Mouse (Mus musculus) c-Kit-positive CD71-negative TER-119-negative erythroid progenitor cells, embryonic 14.5 days (primary cell): ENCODE results near the gene Efcab3.

ENCODE experiments used
- DNase-seq: peaks from one replicate; pipeline ENCODE4 v3.0.0-alpha.2; 2013; ENCODE audit warnings: low read depth

Efcab3 gene

DNA sequence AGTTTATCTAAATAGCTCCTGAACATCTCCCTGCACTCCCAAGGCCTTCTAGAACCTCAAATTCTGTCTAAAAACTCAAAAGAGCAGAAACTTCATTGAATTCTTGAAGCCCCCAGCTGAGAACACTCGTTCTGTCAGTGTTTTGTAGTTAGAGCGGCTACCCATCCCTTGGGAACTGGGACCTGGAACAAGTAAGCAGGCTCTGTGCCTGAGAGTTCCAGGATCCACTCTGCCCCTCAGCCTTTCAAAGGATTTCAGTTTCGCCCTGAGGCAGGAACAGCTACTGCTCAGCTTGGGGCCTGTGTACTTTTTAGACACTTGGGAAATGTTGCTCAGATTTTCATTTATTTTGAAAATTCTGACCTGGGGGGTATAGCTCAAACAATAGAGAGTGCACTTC lies 83.2 kb downstream of the Efcab3 start, which contains the start of gene Gm10842:
Gm10842 (plus strand) TSS at position 301 of the 400 bp plus-strand sequence.
- DNase-seq, result no peak

DNA sequence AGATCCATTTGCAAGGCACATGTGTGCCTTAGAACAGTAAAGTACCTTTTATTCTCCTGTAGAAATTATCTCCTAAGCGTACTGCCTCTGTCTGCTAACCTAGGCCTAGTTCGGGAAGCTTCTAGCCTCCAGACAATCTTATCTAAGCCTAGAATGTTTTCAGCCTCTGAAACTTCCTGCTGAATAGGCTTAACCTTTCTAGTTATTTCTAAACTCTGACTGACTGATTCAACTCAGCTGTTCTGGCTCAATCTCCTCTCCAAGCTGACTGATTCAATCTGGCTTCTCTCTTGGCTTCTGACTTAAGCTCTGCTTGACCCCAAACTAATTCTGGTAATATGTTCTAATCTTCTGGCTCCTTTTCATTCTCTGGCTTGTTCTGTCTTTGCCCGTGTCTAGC lies 86.0 kb downstream of the Efcab3 start:
- no peak for DNase-seq

DNA sequence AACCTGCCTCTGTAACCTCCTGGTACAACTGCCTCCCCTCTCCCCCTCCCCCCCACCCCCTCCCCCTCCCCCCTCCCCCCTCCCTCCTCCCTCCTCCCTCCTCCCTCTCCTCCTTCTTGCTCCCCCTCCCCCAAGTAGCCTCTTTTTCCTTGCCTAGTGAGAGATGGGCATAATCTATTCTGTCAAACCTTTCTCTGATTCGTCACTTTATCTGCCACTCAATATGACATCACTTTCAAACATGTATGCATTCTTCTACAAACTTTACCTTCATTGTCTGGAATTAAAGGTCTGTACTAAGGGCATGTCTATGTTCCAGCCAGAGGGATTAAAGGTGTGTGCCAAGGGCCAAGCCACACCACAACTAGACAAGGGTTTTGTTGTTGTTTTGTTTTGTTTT lies 86.4 kb downstream of the Efcab3 start:
- DNase-seq, result no peak

DNA sequence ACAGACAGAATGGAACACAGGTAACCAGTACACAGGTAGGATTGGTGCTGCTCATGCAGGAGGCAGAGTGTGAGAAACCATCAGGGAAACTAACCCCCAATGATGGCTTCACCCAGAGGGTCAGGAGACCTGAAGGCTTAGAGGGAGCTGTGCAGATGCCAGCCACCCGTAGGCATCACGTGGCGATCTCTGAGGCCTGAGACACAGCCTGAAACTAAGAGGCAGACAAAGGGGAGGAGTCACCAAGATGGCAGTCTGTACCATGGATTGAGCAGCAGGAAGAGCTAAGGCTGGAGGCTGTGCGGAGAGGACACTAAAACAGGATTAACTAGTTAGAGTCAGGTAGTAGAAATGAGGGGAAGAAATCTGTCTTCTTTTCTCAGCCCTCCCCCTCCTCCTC lies 87.3 kb downstream of the Efcab3 start:
- DNase-seq, result no peak

DNA sequence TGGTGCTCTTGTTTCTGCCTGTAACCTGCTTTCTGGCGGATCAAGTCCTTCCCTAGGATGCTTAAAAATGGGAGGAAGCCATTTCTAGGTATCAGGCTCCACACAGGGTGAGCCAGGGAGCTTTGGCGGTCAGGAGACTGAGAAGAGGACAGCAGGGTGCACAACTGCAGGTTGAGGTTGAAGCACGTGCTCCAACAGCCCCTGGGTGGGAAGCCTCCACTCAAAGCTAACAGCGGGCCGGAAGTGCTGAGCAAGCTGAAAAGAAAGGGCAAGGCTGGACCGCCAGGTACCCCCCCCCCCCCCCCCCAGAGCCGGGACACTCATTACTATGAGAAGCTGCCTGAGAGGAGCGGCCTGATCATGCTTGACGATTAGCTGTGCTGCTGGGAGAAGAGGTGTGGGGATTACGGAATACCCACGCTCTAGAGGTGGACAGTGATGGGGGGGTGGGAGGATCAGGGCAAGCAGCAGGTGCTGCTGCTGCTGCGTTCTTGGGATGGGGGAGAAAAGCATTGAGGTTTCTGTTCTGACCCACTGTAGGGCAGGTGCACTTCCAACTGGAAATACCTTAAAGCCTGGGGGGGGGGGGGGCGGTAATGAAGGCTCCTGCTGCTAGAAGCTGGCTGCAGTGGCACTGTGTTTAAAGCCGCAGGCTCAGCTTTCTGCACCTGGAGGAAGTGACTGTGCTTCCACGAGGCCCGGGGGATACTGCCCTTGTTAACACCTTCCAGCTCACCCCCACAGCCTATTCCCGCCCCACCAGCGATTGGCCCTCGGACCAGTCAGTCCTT lies 88.0 kb downstream of the Efcab3 start:
- DNase-seq, result no peak

DNA sequence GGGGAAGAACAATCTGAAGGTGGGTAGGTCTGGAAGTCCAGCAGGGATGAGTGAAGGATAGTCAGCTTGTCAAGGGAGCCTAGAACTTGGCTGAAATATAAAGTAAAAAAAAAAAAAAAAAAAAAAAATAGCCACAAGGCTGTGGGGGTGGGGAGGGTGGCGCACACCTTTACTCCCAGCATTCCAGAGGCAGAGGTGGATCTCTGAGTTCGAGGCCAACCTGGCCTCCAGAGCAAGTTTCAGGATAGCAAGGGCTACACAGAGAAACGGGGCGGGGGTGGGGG lies 88.6 kb downstream of the Efcab3 start:
- no peak for DNase-seq

DNA sequence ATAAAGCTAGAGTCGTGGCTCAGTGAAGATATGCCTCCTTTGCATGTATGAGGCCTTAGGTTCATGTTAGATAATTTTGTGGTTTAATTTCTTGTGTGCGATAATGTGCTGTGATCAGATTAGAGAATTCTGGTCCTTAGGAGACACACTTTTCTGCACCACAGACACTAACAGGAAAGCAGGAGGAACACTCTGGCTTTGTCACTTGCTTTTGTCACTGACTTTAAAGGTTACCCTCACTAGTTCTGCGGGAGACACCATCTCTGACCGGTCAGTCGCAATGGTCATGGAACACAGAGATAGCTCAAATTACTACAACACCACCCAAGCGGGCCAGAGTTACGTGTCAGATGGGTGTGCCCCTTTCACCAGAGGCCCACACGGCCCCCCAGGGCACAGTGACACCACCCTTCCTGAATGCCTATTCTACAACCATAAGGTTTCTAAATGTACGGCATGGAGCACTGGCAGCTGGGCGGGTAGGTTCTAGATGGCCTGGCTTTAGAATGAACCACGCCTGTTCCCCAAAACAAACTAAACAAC lies 89.0 kb downstream of the Efcab3 start:
- DNase-seq, result no peak

DNA sequence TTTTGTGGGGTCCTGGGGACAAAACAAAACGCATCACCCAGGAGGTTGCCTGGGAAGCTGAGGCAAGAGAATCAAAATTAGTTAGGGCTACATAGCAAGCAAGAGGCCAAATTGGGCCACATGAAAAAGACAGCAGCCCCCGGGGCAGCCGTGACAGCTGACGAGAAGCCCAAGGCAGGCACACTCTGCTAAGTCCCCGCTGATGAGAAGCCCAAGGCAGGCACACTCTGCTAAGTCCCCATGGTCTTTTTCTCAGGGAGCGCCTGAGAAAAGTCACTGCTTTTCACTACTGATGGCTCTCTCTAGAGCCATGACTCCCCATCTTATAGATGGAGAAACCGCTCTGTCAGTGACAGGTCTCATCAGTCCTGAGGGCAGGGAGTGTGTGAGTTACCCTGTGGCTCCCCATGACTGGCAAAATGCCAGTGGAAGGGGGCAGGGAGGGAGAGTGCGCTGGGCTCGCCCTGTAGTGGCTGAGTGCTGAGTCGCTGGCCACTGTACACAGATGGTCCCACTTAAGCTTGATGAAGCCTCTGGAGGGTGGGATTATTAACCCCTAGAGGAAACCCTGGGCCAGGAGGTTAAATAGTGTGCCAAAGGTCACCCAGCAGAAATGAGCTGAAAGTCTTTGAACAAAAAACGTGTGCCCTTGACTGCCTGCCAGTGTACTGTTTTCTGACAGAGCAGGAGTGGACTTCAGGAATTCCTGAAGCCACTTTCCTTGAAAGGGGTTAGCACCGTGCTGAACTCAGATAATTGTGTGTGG lies 89.9 kb downstream of the Efcab3 start:
- DNase-seq, result no peak

DNA sequence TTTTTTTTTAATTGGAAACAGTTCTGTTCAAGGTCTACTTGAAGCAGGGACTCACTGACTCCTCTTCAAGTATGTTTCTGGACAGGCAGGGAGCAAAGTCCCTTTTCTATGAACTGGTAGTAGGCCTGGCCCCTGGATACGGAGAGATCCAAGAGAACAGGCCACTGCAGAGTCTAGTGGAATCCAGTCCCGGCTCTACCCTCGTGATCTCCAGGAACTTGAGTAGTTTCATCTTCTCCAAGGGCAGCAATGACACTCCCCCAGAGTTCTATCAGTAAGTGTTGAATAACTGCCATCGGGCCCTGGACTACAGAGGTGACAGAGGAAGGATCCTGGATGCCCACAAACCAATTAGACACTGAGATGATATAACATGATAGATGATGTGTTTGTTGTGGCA lies 92.5 kb downstream of the Efcab3 start:
- no peak for DNase-seq

DNA sequence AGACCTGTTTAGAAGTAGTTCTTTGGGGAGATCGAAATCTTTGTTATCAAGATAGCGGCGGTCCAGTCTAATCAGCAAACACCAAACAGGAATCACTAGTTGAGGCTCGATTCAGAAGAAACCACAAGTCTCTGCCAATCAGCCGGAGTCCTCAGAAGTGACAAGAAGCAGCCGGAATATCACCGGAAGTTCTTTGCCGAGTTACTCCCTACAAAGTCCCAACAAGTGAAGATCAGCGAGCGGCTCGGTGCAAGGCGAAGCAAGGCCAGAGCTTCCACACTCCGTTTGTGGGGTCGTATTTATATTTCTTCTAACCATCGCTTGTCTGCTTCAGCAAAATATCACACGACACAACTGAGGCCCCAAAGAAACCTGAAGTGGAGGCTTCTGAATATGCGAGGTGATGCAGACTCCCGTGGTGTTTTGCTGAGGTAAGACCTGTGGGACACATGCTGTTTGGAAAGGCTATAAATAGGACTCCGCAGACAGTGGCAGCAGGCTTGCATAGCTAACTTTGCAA lies 93.4 kb downstream of the Efcab3 start:
- no peak for DNase-seq

DNA sequence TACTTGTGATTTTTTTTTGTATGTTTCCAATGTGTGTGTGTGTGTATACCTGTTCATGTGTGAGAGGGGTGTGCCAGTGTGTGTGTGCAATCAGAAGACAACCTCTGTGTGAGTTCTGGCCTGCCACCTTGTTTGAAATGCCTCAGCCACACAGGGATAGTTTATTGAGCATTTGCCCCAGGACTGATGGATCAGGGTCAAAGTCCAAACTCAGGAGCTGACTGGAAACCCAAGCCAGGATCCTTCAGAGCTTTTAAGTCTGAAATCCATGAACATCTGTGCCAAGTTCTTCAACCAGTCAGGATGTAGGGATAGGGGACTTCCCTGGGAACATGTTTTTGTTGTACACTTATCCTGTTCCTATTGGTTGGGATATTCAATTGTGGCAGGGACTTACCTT lies 94.7 kb downstream of the Efcab3 start:
- DNase-seq, result no peak

DNA sequence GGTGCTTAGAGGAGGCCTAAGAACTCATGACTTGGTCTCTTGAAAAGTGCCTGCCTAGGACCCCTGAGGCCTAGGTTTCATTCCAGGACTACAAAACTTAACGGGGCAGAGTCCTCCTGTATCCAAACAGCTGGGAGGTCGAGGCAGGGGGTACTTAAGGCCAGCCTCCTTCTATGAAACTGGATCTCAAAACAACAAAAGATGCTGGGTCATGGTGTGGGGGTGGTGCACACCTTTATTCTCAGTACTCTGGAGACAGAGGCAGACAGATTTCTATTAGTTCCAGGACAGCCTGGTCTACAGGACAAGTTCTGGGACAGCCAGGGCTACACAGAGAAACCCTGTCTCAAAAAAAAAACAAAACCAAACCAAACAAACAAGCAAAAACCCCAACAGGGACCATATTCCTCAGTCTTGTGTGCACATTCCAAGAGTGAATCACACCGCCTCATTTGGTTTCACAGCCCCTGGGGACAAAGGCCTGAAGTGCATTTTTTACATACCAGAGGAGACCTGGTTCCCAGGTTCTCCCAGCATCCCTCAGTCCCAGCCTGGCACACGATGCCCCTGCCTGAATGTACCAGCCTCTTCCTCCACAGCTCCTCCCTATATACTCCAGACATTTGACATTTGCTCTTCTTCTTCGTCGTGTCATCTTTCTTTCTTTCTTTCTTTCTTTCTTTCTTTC lies 96.4 kb downstream of the Efcab3 start:
- DNase-seq, result no peak

DNA sequence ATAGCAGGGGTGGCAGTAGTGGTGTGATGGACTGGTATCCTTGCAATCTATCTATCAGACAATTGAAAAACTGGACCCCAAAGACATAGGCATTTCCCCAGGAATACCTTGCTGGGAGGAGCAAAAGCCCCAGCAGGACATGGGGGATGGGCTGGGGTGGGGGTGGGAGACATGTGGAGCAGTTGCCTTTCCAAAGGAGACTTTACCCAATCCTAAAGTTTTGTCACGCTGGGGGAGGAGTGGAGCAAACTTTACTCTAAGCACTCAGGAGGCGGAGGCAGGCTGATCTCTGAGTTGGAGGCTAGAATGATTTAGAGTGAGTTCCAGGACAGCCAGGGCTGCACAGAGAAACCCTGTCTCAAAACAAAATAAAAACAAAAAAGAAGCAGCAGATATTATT lies 98.0 kb downstream of the Efcab3 start:
- DNase-seq, result no peak

DNA sequence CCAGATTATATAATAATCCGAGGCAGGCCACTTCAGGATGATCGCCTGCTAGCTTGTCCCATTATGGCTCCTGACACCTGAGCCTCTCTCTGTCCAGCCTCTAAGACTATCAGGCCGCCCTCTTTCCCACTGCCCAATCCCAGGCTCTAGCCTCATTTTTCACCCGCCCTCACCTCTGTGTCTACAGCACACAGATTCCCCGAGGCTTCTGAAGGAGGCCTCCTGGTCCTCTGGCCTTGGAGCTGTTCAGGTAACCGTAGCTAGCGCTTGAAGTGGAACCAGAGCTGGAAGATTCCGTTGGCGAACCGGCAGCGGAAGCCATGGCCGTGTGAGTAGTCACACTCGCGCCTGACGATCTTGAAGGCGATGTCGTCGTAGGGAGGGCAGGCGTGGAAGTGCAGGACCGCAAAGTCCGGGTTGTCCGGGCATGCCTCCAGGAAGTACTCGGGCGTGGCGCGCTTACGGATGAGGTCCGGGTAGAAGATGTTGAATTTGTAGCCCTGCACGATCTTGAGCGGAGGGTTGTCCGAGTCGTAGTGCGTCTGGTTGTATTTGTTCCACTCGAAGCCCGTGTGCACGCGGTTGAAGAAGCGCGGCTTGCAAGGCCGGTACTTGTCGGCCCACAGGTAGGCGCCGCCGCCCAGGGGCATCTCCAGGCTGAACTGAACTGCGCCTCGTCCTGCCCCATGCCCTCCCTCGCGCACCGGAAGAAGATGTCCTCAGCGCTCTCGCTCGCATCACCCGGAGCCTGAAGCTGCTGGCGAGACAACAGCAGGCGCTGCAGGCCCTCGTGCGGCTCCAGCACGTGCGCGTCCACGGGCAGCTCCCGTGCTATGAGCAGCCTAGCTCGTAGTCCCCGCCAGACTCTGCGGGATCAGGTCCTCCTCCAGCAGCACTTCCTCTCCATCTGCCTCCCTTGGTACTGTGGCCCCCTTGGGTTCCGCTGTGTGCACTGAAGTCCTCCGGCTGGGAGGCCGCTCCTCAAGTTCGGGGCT lies 101.4 kb downstream of the Efcab3 start:
- no peak for DNase-seq

DNA sequence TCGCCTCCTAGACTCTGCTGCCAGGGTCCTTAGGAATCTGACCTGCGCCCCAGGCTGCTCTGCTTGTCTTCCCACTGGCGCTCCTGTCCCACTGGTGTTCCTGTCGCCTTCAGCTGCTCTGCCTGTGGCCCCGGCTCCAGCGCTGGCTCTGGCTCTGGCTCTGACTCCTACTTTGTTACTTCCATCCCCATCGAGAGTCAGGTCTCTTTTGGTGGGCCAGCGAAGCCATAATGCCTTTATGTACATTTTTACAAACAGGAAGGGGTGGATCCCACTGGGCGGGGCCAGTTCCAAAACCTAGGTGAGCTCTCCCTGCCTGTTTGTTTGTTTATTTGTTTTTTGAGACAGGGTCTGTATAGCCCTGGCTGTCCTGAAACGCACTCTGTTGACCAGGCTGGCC lies 103.4 kb downstream of the Efcab3 start:
- no peak for DNase-seq
